Mouse (Mus musculus) 3134 (cell line): ENCODE data around the gene Txndc12.

Experiments
- DNase-seq: peaks from one replicate; pipeline ENCODE4 v3.0.0-alpha.2; 2011; ENCODE audit warnings: low spot score; ENCODE audit not compliant: insufficient read length; ENCODE audit errors: extremely low read depth

Txndc12 gene

DNA sequence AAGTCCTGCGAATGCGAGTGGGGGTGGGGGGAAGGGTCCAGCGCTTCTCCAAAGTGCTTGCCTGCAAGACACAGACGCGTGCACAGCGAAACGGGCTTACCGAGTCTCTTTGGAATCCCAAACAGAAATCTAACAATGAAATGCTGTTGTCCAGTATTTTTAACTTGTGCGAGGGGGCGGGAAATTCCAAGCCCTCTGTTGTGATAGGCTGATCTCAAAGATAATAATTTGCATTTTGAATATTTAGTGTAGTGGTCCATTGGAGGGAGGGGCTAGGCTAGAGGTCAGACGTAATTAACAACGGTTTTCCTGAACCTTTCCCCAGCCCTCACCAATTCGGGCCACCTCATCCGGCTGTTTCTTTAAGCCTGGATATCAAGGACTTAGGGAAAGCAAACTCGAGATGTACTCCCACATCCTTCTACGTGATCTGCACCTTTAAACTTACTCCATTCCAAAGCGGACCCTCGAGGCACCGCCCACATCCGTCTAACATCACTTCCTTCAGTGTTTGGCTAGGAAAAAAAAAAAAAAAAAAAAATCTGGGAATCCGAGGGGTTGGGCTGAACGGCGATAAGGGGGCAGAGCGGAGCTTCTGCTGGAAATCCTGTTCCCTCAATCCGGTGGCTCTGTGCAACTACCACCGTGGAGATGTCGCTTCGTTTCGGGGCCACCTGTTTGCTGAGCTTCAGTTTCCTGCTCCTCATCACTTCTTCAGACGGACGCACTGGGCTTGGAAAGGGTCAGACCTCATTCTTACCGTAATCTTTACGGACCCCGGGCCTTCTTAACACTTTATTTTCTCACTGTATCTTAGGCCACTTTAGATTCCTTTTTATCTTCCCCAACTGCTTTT is at the start of gene Txndc12:
Gene Txndc12 (plus strand): TSS at position 487 of the 856 bp plus-strand sequence.
- peak; percentile 80 for DNase-seq

GRCm38 (mm10) chr4:108789258-108789936 is 45.0 kb upstream of the Txndc12 start:
- DNase-seq, result peak; percentile 12

GRCm38 (mm10) chr4:108790507-108790906 is 43.9 kb upstream of the Txndc12 start:
- no peak for DNase-seq

- no peak for DNase-seq
Measured at GRCm38 (mm10) chr4:108793941-108794340, 40.5 kb upstream of the Txndc12 start.

- DNase-seq, result no peak
Measured at GRCm38 (mm10) chr4:108796701-108797100, 37.7 kb upstream of the Txndc12 start.

DNA sequence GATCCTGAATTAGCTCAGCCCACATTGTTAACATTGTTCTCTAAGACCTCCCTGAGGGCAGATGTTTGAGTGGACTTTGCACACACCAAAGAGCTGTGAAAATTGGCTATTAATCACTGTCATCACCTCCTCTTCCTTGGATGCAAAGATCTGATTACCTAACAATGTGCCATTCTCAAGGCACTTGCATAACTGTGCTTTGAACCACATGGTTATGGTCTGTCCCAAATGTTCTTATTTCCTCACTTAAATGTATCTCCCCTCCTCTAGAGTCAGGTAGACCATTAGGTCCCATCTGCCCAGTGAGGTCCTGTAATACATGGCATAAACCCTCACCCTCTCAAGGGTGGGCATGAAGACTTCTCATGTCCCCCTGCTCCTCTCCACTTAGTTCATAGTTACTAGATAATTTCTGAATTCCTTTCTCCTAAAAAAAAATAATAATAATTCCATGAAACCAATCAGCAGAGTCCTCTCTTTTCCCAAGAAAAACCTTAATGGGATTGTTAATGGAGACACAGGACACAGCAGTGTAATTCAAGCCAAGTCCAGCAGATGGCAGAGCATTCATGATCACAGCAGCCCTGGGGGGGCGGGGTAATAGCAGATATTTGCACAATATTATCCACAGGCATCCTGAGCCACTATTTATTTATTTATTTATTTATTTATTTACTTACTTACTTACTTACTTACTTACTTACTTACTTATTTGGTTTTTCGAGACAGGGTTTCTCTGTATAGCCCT is 36.1 kb upstream of the Txndc12 start:
- no peak for DNase-seq

DNA sequence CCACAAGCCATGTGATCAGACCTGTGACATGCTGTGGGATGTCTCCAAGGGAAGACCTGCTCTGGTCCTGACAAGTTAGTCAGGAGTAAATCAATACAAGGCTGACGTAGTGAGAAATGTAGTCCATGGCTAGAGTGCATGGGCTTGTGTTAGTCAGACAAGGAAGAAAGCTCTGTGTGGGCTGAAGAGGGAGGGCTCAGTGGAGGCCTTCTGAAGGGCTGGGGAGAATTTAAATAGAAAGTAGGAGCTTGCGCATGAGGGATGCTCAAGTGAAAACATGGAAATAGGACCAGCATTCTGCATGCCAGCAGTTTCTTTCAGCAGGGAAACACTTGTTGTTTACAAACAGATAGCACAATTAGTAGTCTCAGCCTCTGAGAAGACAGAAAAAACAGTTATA is 30.9 kb upstream of the Txndc12 start:
- no peak for DNase-seq

- no peak for DNase-seq
Measured at GRCm38 (mm10) chr4:108811142-108811541, 23.3 kb upstream of the Txndc12 start.

- no peak for DNase-seq
Measured at GRCm38 (mm10) chr4:108811550-108811949, 22.9 kb upstream of the Txndc12 start.

GRCm38 (mm10) chr4:108825677-108826076 is 8.7 kb upstream of the Txndc12 start:
- DNase-seq, result no peak

DNA sequence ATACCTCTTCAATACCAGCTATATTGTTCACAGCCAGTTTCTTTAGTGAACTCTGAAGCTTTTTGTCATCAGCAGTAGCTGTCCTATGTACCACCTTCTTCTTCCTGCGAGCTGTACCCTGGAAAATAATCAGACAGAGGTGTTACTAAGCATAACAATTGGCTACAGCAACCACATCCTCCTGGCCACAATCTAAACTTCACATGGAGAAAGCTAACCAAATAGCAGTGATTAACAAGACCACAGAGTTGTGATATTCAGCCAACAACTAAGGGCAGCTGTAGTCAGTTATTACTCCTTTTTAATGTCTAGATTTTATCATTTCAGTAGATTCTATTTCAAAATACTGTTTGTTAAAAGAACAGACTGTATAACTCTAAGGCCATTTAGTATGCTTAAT is 8.3 kb upstream of the Txndc12 start:
- DNase-seq, result no peak

DNA sequence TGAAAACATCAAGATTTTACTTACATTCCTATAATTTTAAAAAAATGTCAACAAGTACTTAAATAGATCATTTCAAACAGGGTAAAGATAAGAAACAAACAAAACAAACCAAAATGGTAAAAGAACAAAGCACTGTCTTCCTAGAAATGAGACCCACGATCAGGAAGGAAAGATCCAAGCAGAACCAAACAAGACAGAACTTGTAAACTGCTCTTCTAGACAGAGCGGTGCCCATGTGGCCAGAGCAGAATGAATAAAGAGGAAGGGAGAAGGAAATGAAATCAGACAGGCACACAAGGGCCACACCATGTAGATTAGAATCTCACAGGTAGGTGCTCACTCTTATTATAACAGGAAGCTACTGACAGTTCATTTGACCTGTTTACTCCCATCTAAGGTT is 7.8 kb upstream of the Txndc12 start:
- DNase-seq, result no peak

GRCm38 (mm10) chr4:108830698-108831097 is 3.7 kb upstream of the Txndc12 start:
- DNase-seq, result no peak

- peak; percentile 89 for DNase-seq
Measured at GRCm38 (mm10) chr4:108832916-108833827, 1.2 kb upstream of the Txndc12 start, which contains the start of gene Btf3l4. Btf3l4 (minus strand) TSS chr4:108833614.

DNA sequence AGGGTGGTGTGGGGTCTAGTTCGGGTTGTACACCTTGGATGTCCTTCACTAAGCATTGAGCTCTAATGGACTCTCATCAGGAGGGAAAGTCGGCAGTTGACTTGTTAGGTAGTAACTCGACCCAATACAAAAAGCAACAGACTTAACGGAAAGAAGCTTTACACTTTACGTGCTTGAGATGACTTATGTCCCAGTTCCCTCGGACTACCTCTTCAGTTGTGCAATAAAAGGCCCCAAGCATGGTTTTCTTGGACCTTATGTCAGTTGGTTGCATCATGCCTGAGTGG is 630 bp upstream of the Txndc12 start:
- DNase-seq, result no peak

DNA sequence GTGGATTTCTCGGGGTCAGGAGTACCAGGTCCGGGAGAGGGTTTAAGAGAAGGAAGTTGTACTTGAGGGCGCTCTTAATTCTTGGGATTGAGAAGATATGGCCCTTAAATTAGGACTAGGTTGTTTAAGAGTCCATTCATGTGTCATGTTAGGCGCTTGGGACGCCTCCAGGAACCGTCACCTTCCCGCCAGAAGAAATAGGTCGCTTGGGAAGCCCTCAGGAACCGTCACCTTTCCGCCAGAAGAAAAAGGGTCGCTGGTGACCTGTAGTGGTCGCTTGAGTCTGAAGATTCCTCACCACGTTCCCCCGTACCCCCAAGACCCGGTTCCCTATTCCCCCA is 540 bp downstream of the Txndc12 start:
- no peak for DNase-seq

GRCm38 (mm10) chr4:108835496-108835895 is 1.1 kb downstream of the Txndc12 start:
- no peak for DNase-seq

DNA sequence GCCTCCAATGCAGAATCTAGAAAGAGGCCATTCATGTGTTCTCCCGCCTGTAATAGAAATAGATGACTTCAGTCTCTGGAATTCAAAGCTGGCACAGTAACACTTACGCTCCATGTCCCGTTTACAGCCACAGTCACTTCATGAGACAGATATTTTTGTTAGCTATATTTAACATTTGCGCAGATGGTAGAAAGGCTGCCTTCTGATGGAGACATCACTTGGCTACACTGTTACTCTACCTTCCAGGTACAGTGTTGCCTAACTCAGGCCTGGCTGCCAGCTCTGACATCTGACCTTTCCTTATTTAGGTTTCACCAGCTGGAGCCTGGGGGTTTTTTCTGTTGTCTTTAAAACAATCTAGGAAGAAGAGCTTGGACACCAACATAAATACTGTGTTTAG is 3.6 kb downstream of the Txndc12 start:
- DNase-seq, result no peak

GRCm38 (mm10) chr4:108841920-108842578 is 7.6 kb downstream of the Txndc12 start:
- no peak for DNase-seq

DNA sequence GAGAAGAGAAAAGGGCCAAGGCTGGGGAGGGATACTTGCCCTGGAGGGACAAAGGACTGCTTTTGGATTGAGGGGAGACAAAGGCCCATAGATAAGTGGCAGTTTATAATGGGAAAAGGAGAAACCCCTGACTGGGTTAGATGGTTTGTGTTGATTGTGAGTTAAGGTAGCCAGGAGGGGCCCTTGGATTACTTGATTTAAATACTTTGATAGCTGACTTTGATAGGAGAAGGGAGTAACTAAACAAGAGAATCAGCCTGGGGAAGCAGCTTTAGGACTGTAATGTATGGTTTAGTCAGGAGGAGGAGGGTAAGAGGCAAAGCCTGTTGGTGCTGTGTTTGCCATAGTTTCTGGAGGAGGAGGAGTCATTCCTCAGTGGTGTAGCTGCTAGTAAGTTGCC is 8.9 kb downstream of the Txndc12 start:
- DNase-seq, result no peak
